In the genomic region with DNA sequence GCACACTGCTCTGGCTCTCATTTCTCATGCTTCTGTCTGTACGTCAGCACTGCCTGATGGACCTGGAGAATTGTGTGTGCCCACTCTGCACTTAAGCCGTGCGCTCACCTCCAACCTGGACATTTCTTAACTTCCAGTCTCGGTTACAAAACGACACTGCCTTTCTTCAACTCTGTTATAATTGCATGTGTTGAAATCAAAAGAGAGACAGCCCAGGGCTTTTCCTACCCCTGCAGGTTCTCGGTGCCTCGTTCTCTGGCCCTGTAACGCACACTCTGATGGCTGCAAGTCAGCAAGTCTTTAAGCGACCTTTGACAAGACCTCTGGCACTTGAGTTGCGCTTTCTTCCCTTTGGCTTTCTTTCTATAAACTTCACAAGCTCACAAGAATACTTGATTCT, we compare ENCODE assay signal across 17 mouse cellular contexts.
"Had no signal": no experiment of that assay in that cellular context is flagged by ENCODE, and none has a peak within 500 bp of the region (broad histone marks: within the 10 kb centered on the region; RNA-seq: fewer than 3 reads in every experiment).

No protein-coding gene starts in this region.

- ATAC-seq: hindbrain, embryonic 16.5 days; inflammation-experienced regulatory T-cells, adult 6 months; intestine, embryonic 15.5 days; intestine, postnatal 0 days had no signal

- DNase-seq: gastrocnemius, adult 2 months; gastrocnemius, postnatal 10 days; gastrocnemius, postnatal 25 days; heart, adult 18-20 months; heart, postnatal 10 days; heart, postnatal 4 days; kidney, adult 18-20 months; kidney, adult 8-10 months; kidney, postnatal 10 days; kidney, postnatal 25 days; kidney, postnatal 4 days; liver; liver, embryonic 13.5 days had no signal
